Mouse (Mus musculus): ENCODE measurements around the gene Foxf1. TPM values are rescaled to one million over a fixed set of nuclear protein-coding genes. Genes with fewer than 3 reads are reported as not detected.

The Foxf1 gene
- not detected in 2 replicates for total RNA-seq (2015)
- total RNA-seq (2017), result not detected in 2 replicates

- ATAC-seq (ENCODE audit: poor library complexity, severe bottlenecking), result no peak
Observed at GRCm38 (mm10) chr8:121084210-121084951, at the start of gene Foxf1. TSS of gene Foxf1 (plus strand) at chr8:121084386.

GRCm38 (mm10) chr8:121035611-121036010 is 48.6 kb upstream of the Foxf1 start:
- no peak for ATAC-seq (ENCODE audit: poor library complexity, severe bottlenecking)

- no peak for ATAC-seq (ENCODE audit: poor library complexity, severe bottlenecking)
Observed at GRCm38 (mm10) chr8:121043719-121044440, 40.3 kb upstream of the Foxf1 start.

DNA sequence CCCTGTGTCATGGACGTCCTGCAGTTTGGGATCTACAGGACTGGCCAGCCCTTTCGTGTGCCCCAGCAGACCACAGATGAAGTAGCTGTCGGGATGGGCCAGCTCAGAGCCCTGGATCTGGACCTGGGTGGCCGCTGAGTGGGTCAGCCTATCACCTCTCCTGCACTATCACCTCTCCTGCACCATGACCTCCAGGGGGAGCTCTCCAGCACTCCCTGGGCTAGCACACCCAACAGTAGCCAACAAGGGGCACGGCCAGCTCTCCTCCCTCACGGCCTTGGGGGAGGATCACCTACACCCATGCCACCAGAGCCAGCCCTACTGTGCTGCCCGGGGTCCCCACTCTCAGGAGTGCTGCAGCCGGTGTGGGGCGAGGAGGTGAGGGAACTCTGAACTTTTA is 36.7 kb upstream of the Foxf1 start:
- no peak for ATAC-seq (ENCODE audit: poor library complexity, severe bottlenecking)

DNA sequence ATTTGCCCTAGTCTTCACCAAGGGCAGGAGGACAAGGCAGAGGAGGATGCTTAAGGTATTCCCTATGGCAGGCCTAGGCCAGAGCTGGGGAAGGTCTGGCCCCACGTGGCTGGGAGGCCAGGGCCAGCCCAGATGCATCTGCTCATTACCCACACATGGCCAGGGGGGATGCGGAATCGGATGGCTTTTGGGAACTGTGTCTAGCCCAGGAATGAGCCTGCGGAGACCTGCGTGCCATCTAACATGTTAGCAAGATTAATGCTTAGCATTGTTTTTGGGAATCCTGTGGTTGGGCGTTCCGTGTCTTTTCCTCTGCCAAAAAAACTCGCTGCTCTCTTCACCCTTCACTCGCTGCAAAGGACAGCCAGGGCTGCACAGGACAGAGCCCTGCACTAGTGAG is 26.1 kb upstream of the Foxf1 start:
- ATAC-seq (ENCODE audit: poor library complexity, severe bottlenecking), result no peak

- ATAC-seq (ENCODE audit: poor library complexity, severe bottlenecking), result no peak
Observed at GRCm38 (mm10) chr8:121059098-121059497, 25.1 kb upstream of the Foxf1 start.

DNA sequence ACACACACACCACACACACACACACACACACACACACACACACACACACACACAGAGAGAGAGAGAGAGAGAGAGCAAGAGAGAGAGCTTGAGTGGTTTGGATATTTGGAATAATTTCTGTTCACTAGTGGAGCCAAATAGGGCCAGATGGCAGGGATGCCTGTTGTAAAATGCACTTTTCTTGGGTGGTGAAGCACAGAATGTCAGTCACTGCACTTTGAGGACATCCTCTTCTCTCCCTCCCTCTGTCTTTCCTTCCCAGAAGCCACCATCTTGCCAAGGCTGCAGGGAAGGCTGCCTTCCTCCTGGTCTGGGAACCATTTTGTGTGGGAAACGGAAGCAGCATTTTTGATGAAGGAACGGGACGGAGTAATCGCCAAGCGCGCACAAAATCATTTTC is 21.7 kb upstream of the Foxf1 start:
- no peak for ATAC-seq (ENCODE audit: poor library complexity, severe bottlenecking)

DNA sequence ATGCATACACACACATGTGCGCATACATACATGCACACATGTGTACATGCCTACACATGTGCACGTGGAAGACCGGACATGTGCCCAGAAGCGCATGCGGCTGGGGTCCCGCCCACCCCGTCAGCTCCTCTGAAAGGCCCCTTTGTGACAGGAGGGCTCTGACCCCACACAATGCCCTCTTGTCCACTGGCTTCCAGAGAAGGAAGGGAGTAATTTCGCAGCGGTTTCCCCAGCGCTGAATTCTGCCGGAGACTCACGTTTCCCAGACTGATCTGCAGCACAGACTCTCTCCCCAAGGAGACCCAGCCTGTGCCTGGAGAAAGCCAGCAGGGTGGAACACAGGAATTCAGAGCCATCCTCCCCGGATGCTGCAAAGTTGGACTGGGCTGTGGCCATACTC is 20.5 kb upstream of the Foxf1 start:
- ATAC-seq (ENCODE audit: poor library complexity, severe bottlenecking), result no peak

GRCm38 (mm10) chr8:121071454-121071853 is 12.7 kb upstream of the Foxf1 start:
- ATAC-seq (ENCODE audit: poor library complexity, severe bottlenecking), result no peak

DNA sequence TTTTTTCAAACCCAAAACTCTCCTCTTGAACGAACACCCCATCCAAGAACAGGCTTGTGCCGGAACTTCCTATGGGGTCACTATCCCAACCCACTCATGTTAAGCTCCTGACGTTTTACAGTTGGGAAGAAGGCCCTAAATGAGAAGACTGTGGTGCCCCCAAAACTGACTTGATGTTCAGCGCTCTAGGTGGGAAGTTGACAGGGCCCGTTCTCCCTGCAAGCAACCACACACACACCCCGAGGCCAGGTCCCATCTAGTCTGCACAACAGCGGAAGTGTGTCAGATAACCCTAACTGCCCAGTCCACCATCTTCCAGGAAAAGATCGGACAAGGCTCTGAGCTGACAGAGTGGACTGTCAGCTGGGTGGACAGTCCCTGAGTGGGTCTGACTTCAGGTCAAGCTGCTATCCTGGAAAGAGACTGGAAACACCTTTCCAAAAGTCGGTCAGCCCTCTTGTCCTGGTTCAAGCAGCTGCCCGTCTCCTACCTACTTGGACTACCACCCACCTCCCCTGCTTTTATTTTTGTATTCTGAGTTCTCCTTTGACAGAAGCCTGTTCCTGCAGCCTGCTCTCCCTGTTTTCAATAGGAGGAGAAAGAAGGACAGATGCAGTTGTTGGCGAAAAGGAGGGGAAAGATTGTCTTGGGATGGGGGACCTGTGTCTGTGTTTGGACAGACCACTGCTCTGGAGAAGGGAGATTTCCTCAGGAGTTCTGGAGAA is 11.6 kb upstream of the Foxf1 start:
- ATAC-seq (ENCODE audit: poor library complexity, severe bottlenecking), result no peak

- no peak for ATAC-seq (ENCODE audit: poor library complexity, severe bottlenecking)
Observed at GRCm38 (mm10) chr8:121073174-121074107, 10.7 kb upstream of the Foxf1 start.

GRCm38 (mm10) chr8:121074108-121074847 is 9.9 kb upstream of the Foxf1 start:
- no peak for ATAC-seq (ENCODE audit: poor library complexity, severe bottlenecking)

DNA sequence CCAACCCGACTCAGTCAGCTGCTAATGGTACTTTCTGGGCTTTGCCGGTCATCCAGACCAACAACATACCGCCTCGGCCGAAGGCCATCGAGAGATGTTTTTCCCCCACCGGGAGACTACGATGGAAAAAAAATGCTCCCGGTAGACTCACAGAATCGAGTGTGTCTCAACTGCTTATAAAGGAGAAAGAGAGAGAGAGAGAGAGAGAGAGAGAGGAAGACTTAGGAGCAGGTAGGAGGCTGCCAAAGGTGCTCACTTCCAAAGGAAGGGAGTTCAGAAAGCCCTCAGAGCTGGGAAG is 9.4 kb upstream of the Foxf1 start:
- ATAC-seq (ENCODE audit: poor library complexity, severe bottlenecking), result no peak

DNA sequence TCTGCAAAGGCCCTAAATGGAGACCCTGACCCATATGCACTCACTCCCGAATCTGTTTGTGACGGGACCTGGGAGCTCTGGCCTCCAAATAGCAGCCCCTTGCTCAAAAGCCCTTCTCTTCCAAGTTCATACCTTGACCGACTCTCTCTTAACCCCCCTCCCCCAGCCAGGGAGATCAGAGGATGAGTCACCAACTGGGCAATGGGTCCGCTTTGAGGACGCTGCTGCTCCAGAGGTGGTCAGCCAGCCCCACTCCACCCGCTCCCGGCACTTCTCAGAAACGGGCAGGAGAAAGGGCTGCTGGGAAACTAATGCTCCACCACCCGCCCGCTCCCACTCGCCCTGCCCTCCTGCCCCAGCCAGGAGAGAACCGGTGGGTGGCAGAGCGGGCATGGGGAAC is 8.2 kb upstream of the Foxf1 start:
- ATAC-seq (ENCODE audit: poor library complexity, severe bottlenecking), result no peak

- no peak for ATAC-seq (ENCODE audit: poor library complexity, severe bottlenecking)
Observed at GRCm38 (mm10) chr8:121076555-121076954, 7.6 kb upstream of the Foxf1 start.

- ATAC-seq (ENCODE audit: poor library complexity, severe bottlenecking), result no peak
Observed at GRCm38 (mm10) chr8:121078721-121079120, 5.5 kb upstream of the Foxf1 start.

DNA sequence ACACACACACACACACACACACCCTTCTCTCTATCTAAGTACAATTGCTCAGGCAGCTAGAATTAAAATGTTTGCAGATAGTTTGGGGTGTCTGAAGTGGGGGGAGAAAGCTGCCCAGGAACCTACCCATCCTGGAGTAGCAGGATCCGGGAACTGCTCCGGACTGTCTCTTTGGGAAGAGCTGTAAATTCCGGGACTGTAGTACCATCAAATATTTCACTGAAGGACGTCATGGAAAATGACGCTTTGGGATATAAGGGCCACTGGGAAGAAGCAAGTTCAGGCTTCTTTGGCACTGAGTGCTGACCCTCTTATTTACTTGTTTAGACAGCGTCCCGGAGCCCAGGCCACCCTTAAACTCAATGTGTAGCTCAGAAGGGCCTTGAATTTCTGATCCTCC is 5.0 kb upstream of the Foxf1 start:
- ATAC-seq (ENCODE audit: poor library complexity, severe bottlenecking), result no peak

- ATAC-seq (ENCODE audit: poor library complexity, severe bottlenecking), result no peak
Observed at GRCm38 (mm10) chr8:121079944-121080343, 4.2 kb upstream of the Foxf1 start.

GRCm38 (mm10) chr8:121080361-121081090 is 3.7 kb upstream of the Foxf1 start:
- ATAC-seq (ENCODE audit: poor library complexity, severe bottlenecking), result no peak
